Mouse (Mus musculus): Measurements from ENCODE around the gene Adam12. TPM values are rescaled to one million over a fixed set of nuclear protein-coding genes. Genes with fewer than 3 reads are reported as not detected.

The Adam12 gene
- total RNA-seq, 1 experiment, result 3.9 TPM

GRCm38 (mm10) chr7:133971086-133971485 is 260.9 kb downstream of the Adam12 start:
- no peak overlapping the region for H3K27ac ChIP-seq (ENCODE audit: insufficient read depth, low read depth, low read length, poor library complexity, severe bottlenecking)
- H3K9me3 ChIP-seq (ENCODE audit: control insufficient read depth, insufficient read depth, low read depth, low read length), result no peaks in the 10 kb centered on the region
- no peak for TF ChIP-seq CHD2 (IDR thresholded peaks at IDR 0.05; ENCODE audit: low read depth, low read length)
- TF ChIP-seq ZC3H11A (IDR thresholded peaks at IDR 0.05; ENCODE audit: borderline replicate concordance, low read depth, low read length), result no peak
- TF ChIP-seq HCFC1 (IDR thresholded peaks at IDR 0.05; ENCODE audit: borderline replicate concordance, insufficient read depth, low read length), result no peak
- TF ChIP-seq MAFK (IDR thresholded peaks at IDR 0.05; ENCODE audit: insufficient read depth, low read depth, low read length), result no peak
- TF ChIP-seq ZNF384 (IDR thresholded peaks at IDR 0.05; ENCODE audit: low read depth, low read length), result no peak
- in situ Hi-C loops (cut with MboI; ENCODE audit: low sequenced_read_pairs in 2 of 2, unreplicated experiment in 2 of 2), result no loop called here
- H3K9ac ChIP-seq (ENCODE audit: insufficient read depth, low read depth, low read length, poor library complexity, severe bottlenecking), result no peak overlapping the region
- no peaks in the 10 kb centered on the region for H3K36me3 ChIP-seq (ENCODE audit: control insufficient read depth, insufficient read depth, low read length, poor library complexity, severe bottlenecking)
- H3K4me3 ChIP-seq (ENCODE audit: insufficient read depth in 1 of 2, low read depth in 1 of 2, low read length in 2 of 2, poor library complexity in 1 of 2, severe bottlenecking in 1 of 2), result no peak overlapping the region
- no peak for DNase-seq (ENCODE audit: low read depth, low spot score)
- no peaks in the 10 kb centered on the region for H3K4me1 ChIP-seq (ENCODE audit: control insufficient read depth in 2 of 2, insufficient read depth in 2 of 2, low read length in 2 of 2, poor library complexity in 1 of 2)

- Histone ChIP-seq H3K27ac (ENCODE audit: insufficient read depth, low read depth, low read length, poor library complexity, severe bottlenecking) (no peak overlapping the region), H3K36me3 (ENCODE audit: control insufficient read depth, insufficient read depth, low read length, poor library complexity, severe bottlenecking) (no peaks in the 10 kb centered on the region), H3K4me3 (ENCODE audit: insufficient read depth in 1 of 2, low read depth in 1 of 2, low read length in 2 of 2, poor library complexity in 1 of 2, severe bottlenecking in 1 of 2) (no peak overlapping the region), H3K4me1 (ENCODE audit: control insufficient read depth in 2 of 2, insufficient read depth in 2 of 2, low read length in 2 of 2, poor library complexity in 1 of 2) (no peaks in the 10 kb centered on the region), H3K9me3 (ENCODE audit: control insufficient read depth, insufficient read depth, low read depth, low read length) (no peaks in the 10 kb centered on the region), H3K9ac (ENCODE audit: insufficient read depth, low read depth, low read length, poor library complexity, severe bottlenecking) (no peak overlapping the region)
- in situ Hi-C loops (cut with MboI; ENCODE audit: low sequenced_read_pairs in 2 of 2, unreplicated experiment in 2 of 2), result no loop called here
- DNase-seq (ENCODE audit: low read depth, low spot score), result no peak
- TF ChIP-seq ZC3H11A (IDR thresholded peaks at IDR 0.05; ENCODE audit: borderline replicate concordance, low read depth, low read length) (no peak), HCFC1 (IDR thresholded peaks at IDR 0.05; ENCODE audit: borderline replicate concordance, insufficient read depth, low read length) (no peak), ZNF384 (IDR thresholded peaks at IDR 0.05; ENCODE audit: low read depth, low read length) (no peak), MAFK (IDR thresholded peaks at IDR 0.05; ENCODE audit: insufficient read depth, low read depth, low read length) (no peak), CHD2 (IDR thresholded peaks at IDR 0.05; ENCODE audit: low read depth, low read length) (no peak)
Observed at GRCm38 (mm10) chr7:133970407-133970806, 261.5 kb downstream of the Adam12 start.

GRCm38 (mm10) chr7:133967906-133968305 is 264.0 kb downstream of the Adam12 start:
- no peak overlapping the region for H3K27ac ChIP-seq (ENCODE audit: insufficient read depth, low read depth, low read length, poor library complexity, severe bottlenecking)
- no peak for DNase-seq (ENCODE audit: low read depth, low spot score)
- TF ChIP-seq ZC3H11A (IDR thresholded peaks at IDR 0.05; ENCODE audit: borderline replicate concordance, low read depth, low read length) (no peak), MAFK (IDR thresholded peaks at IDR 0.05; ENCODE audit: insufficient read depth, low read depth, low read length) (no peak), CHD2 (IDR thresholded peaks at IDR 0.05; ENCODE audit: low read depth, low read length) (no peak), HCFC1 (IDR thresholded peaks at IDR 0.05; ENCODE audit: borderline replicate concordance, insufficient read depth, low read length) (no peak), ZNF384 (IDR thresholded peaks at IDR 0.05; ENCODE audit: low read depth, low read length) (no peak)

GRCm38 (mm10) chr7:133963501-133963900 is 268.4 kb downstream of the Adam12 start:
- in situ Hi-C loops (cut with MboI; ENCODE audit: low sequenced_read_pairs in 2 of 2, unreplicated experiment in 2 of 2), result no loop called here
- DNase-seq (ENCODE audit: low read depth, low spot score), result no peak
- Histone ChIP-seq H3K9ac (ENCODE audit: insufficient read depth, low read depth, low read length, poor library complexity, severe bottlenecking) (no peak overlapping the region), H3K27ac (ENCODE audit: insufficient read depth, low read depth, low read length, poor library complexity, severe bottlenecking) (no peak overlapping the region), H3K9me3 (ENCODE audit: control insufficient read depth, insufficient read depth, low read depth, low read length) (no peaks in the 10 kb centered on the region), H3K4me3 (ENCODE audit: insufficient read depth in 1 of 2, low read depth in 1 of 2, low read length in 2 of 2, poor library complexity in 1 of 2, severe bottlenecking in 1 of 2) (no peak overlapping the region), H3K36me3 (ENCODE audit: control insufficient read depth, insufficient read depth, low read length, poor library complexity, severe bottlenecking) (no peaks in the 10 kb centered on the region), H3K4me1 (ENCODE audit: control insufficient read depth in 2 of 2, insufficient read depth in 2 of 2, low read length in 2 of 2, poor library complexity in 1 of 2) (no peaks in the 10 kb centered on the region)
- TF ChIP-seq HCFC1 (IDR thresholded peaks at IDR 0.05; ENCODE audit: borderline replicate concordance, insufficient read depth, low read length) (no peak), MAFK (IDR thresholded peaks at IDR 0.05; ENCODE audit: insufficient read depth, low read depth, low read length) (no peak), ZC3H11A (IDR thresholded peaks at IDR 0.05; ENCODE audit: borderline replicate concordance, low read depth, low read length) (no peak), ZNF384 (IDR thresholded peaks at IDR 0.05; ENCODE audit: low read depth, low read length) (no peak), CHD2 (IDR thresholded peaks at IDR 0.05; ENCODE audit: low read depth, low read length) (no peak)

More at GRCm38 (mm10) chr7:133967906-133968305, 264.0 kb downstream of the Adam12 start:
- H3K4me1 ChIP-seq (ENCODE audit: control insufficient read depth in 2 of 2, insufficient read depth in 2 of 2, low read length in 2 of 2, poor library complexity in 1 of 2), result no peaks in the 10 kb centered on the region
- H3K4me3 ChIP-seq (ENCODE audit: insufficient read depth in 1 of 2, low read depth in 1 of 2, low read length in 2 of 2, poor library complexity in 1 of 2, severe bottlenecking in 1 of 2), result no peak overlapping the region
- in situ Hi-C loops (cut with MboI; ENCODE audit: low sequenced_read_pairs in 2 of 2, unreplicated experiment in 2 of 2), result no loop called here
- H3K36me3 ChIP-seq (ENCODE audit: control insufficient read depth, insufficient read depth, low read length, poor library complexity, severe bottlenecking), result no peaks in the 10 kb centered on the region
- H3K9me3 ChIP-seq (ENCODE audit: control insufficient read depth, insufficient read depth, low read depth, low read length), result no peaks in the 10 kb centered on the region
- H3K9ac ChIP-seq (ENCODE audit: insufficient read depth, low read depth, low read length, poor library complexity, severe bottlenecking), result no peak overlapping the region

- no peak for DNase-seq (ENCODE audit: low read depth, low spot score)
- Histone ChIP-seq H3K9ac (ENCODE audit: insufficient read depth, low read depth, low read length, poor library complexity, severe bottlenecking) (no peak overlapping the region), H3K4me3 (ENCODE audit: insufficient read depth in 1 of 2, low read depth in 1 of 2, low read length in 2 of 2, poor library complexity in 1 of 2, severe bottlenecking in 1 of 2) (no peak overlapping the region), H3K4me1 (ENCODE audit: control insufficient read depth in 2 of 2, insufficient read depth in 2 of 2, low read length in 2 of 2, poor library complexity in 1 of 2) (no peaks in the 10 kb centered on the region), H3K27ac (ENCODE audit: insufficient read depth, low read depth, low read length, poor library complexity, severe bottlenecking) (no peak overlapping the region), H3K36me3 (ENCODE audit: control insufficient read depth, insufficient read depth, low read length, poor library complexity, severe bottlenecking) (no peaks in the 10 kb centered on the region), H3K9me3 (ENCODE audit: control insufficient read depth, insufficient read depth, low read depth, low read length) (no peaks in the 10 kb centered on the region)
- TF ChIP-seq ZC3H11A (IDR thresholded peaks at IDR 0.05; ENCODE audit: borderline replicate concordance, low read depth, low read length), result 0 out of 2 replicates have a peak, but pooled peaks have one; percentile 7
- TF ChIP-seq ZNF384 (IDR thresholded peaks at IDR 0.05; ENCODE audit: low read depth, low read length), result no peak
- in situ Hi-C loops (cut with MboI; ENCODE audit: low sequenced_read_pairs in 2 of 2, unreplicated experiment in 2 of 2), result no loop called here
Observed at GRCm38 (mm10) chr7:133959200-133959599, 272.7 kb downstream of the Adam12 start.

All from ES-E14 (cell line).